29 mouse cellular contexts compared by ENCODE assay signal in the genomic region with DNA sequence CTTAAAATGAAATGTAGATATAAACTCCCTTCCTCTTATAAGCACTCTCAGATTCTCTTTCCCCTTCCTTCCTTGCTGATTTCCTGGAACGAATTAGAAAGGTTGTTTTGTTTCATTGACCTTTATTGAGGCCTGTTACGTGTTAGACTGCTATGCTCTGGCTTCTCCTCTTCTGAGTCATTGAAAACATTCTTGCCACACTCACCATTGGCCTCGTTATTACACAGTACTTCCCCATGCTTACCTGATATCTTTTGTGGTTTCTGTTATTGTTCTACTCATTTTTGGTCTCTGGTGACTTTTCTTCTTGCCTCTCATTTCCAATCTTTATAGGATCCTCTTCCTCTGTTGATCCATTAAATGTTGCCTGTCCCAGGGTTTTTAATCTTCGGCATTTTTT. TPM values are rescaled to one million over a fixed set of nuclear protein-coding genes. Genes with fewer than 3 reads are reported as not detected.
DNase-seq lines count a peak whose midpoint lies in the region; ATAC-seq lines count a peak whose summit lies in the region.
"Had no signal": no experiment of that assay in that cellular context is flagged by ENCODE, and none has a peak within 500 bp of the region (broad histone marks: within the 10 kb centered on the region; RNA-seq: fewer than 3 reads in every experiment).

No protein-coding gene starts in this region.

- peak; percentile 71 for ATAC-seq in activated CD4-positive, CD25-positive, alpha-beta regulatory T cell, adult 4 months
- ATAC-seq in granulocyte monocyte progenitor cell, adult 5-6 weeks (replicated peaks; ENCODE audit: poor library complexity, severe bottlenecking): peak; percentile 76
- peak; percentile 69; the same call in 1 of the 2 replicates for ATAC-seq in monocyte, adult 5-6 weeks (replicated peaks; ENCODE audit: insufficient number of reproducible peaks, low FRiP score, low TSS enrichment, poor library complexity, severe bottlenecking)
- no peak for ATAC-seq in midbrain, embryonic 15.5 days (replicated peaks)
- no peak for ATAC-seq in forebrain, embryonic 15.5 days (replicated peaks)
- ATAC-seq: forebrain, embryonic 13.5 days; liver, embryonic 12.5 days; liver, postnatal 0 days; midbrain, embryonic 16.5 days had no signal

- no peak overlapping the region for H3K9ac ChIP-seq in midbrain, embryonic 15.5 days
- no peak overlapping the region for H3K9ac ChIP-seq in forebrain, embryonic 15.5 days (replicated peaks)
- H3K9ac ChIP-seq: embryonic facial prominence, embryonic 13.5 days; forebrain, embryonic 13.5 days; hindbrain, embryonic 13.5 days; liver, embryonic 12.5 days; liver, postnatal 0 days; neural tube, embryonic 12.5 days had no signal

- no peak overlapping the region for H3K27ac ChIP-seq in midbrain, embryonic 15.5 days
- no peak overlapping the region for H3K27ac ChIP-seq in forebrain, embryonic 15.5 days (replicated peaks)
- H3K27ac ChIP-seq: embryonic facial prominence, embryonic 13.5 days; forebrain, embryonic 13.5 days; hindbrain, embryonic 13.5 days; liver, embryonic 12.5 days; macrophage; midbrain, embryonic 10.5 days; neural tube, embryonic 12.5 days had no signal

- DNase-seq in adrenal gland, postnatal 14 days: peak; percentile 5
- no peak for DNase-seq in adrenal gland, adult 8-10 months
- no peak for DNase-seq in urinary bladder, adult 18-20 months (ENCODE audit: low spot score in 2 of 2)
- DNase-seq: adrenal gland, postnatal 36 days; cerebellum, adult 8-10 months; cerebellum, postnatal 25 days; gastrocnemius, postnatal 25 days; heart, adult 18-20 months; heart, postnatal 36 days; kidney, adult 18-20 months; kidney, postnatal 36 days; layer of hippocampus, postnatal 36 days; left cerebral cortex, postnatal 4 days; liver, postnatal 0 days had no signal

- no peaks in the 10 kb centered on the region for H3K4me1 ChIP-seq in midbrain, embryonic 15.5 days
- no peaks in the 10 kb centered on the region for H3K4me1 ChIP-seq in forebrain, embryonic 15.5 days
- H3K4me1 ChIP-seq: embryonic facial prominence, embryonic 13.5 days; forebrain, embryonic 13.5 days; hindbrain, embryonic 13.5 days; liver, embryonic 12.5 days; midbrain, embryonic 10.5 days; neural tube, embryonic 12.5 days had no signal

- H3K4me2 ChIP-seq in midbrain, embryonic 15.5 days: no peak overlapping the region
- H3K4me2 ChIP-seq in forebrain, embryonic 15.5 days (replicated peaks): no peak overlapping the region
- H3K4me2 ChIP-seq: embryonic facial prominence, embryonic 13.5 days; forebrain, embryonic 13.5 days; heart, embryonic 11.5 days; hindbrain, embryonic 13.5 days; liver, embryonic 12.5 days; neural tube, embryonic 12.5 days had no signal

- H3K9me3 ChIP-seq in midbrain, embryonic 15.5 days: no peaks in the 10 kb centered on the region
- H3K9me3 ChIP-seq in forebrain, embryonic 15.5 days: no peaks in the 10 kb centered on the region
- H3K9me3 ChIP-seq: embryonic facial prominence, embryonic 13.5 days; forebrain, embryonic 13.5 days; hindbrain, embryonic 13.5 days; liver, embryonic 12.5 days; midbrain, embryonic 10.5 days; neural tube, embryonic 12.5 days had no signal

- WGBS in midbrain, embryonic 15.5 days: 85% methylated on average over 4 of the region's 4 CpGs
- 71% methylated on average over 4 of the region's 4 CpGs for WGBS in forebrain, embryonic 15.5 days

- no peaks in the 10 kb centered on the region for H3K27me3 ChIP-seq in midbrain, embryonic 15.5 days (replicated peaks)
- no peaks in the 10 kb centered on the region for H3K27me3 ChIP-seq in forebrain, embryonic 15.5 days
- H3K27me3 ChIP-seq: embryonic facial prominence, embryonic 13.5 days; forebrain, embryonic 13.5 days; hindbrain, embryonic 13.5 days; liver, embryonic 12.5 days; neural tube, embryonic 12.5 days had no signal

- H3K36me3 ChIP-seq in midbrain, embryonic 15.5 days (replicated peaks): 0 out of 2 replicates have a peak, but pooled peaks cover 2% of the 10 kb centered on the region
- no peaks in the 10 kb centered on the region for H3K36me3 ChIP-seq in forebrain, embryonic 15.5 days
- H3K36me3 ChIP-seq: embryonic facial prominence, embryonic 13.5 days; liver, embryonic 12.5 days; midbrain, embryonic 10.5 days; neural tube, embryonic 12.5 days had no signal

- H3K4me3 ChIP-seq in midbrain, embryonic 15.5 days: no peak overlapping the region
- H3K4me3 ChIP-seq in forebrain, embryonic 15.5 days: no peak overlapping the region
- H3K4me3 ChIP-seq: embryonic facial prominence, embryonic 13.5 days; forebrain, embryonic 13.5 days; hindbrain, embryonic 13.5 days; liver, embryonic 12.5 days; midbrain, embryonic 10.5 days; myocyte; neural tube, embryonic 12.5 days had no signal

RNA-seq across cellular contexts. Expression of gene Acot9, which starts 16.2 kb away (rescaled TPM):
- total RNA-seq in adrenal gland, postnatal 14 days (2021): 50.9 and 53.6 TPM in 2 replicates
- total RNA-seq in adrenal gland, adult 8-10 months (2022): 10 to 100 TPM; 46.2 to 52.9 (median 49.2) TPM
- 100 to 1,000 TPM; 113 to 123 TPM for polyA plus RNA-seq in activated CD4-positive, CD25-positive, alpha-beta regulatory T cell, adult 4 months (2017; shearing (Covaris generic))
- total RNA-seq in granulocyte monocyte progenitor cell, adult 5-6 weeks (2014; fragmentation: Nextera tagmentation): 43.2 and 51.1 TPM in 2 replicates
- 74.7 and 77.0 TPM in 2 replicates for total RNA-seq in granulocyte monocyte progenitor cell, adult 5-6 weeks (2017)
- 93.2 to 185 TPM (median 176 TPM) in 3 replicates for total RNA-seq in monocyte, adult 5-6 weeks (2017)
- polyA plus RNA-seq in midbrain, embryonic 15.5 days (2015; fragmentation: Nextera tagmentation; extraction: Ambion mirVana): 42.2 and 42.5 TPM in 2 replicates
- 29.6 and 30.9 TPM in 2 replicates for polyA plus RNA-seq in forebrain, embryonic 15.5 days (2015; fragmentation: Nextera tagmentation; extraction: Ambion mirVana)

Comparison
In these comparisons a context has a peak if more than half of its experiments do, and no peak if none do; other contexts are left out.
1. ATAC-seq: peak in activated CD4-positive, CD25-positive, alpha-beta regulatory T cell, adult 4 months (single experiment), granulocyte monocyte progenitor cell, adult 5-6 weeks (single experiment) and monocyte, adult 5-6 weeks (single experiment); none in midbrain, embryonic 15.5 days (single experiment) and forebrain, embryonic 15.5 days (single experiment).